ENCODE assay signal across 14 mouse cellular contexts in the genomic region with DNA sequence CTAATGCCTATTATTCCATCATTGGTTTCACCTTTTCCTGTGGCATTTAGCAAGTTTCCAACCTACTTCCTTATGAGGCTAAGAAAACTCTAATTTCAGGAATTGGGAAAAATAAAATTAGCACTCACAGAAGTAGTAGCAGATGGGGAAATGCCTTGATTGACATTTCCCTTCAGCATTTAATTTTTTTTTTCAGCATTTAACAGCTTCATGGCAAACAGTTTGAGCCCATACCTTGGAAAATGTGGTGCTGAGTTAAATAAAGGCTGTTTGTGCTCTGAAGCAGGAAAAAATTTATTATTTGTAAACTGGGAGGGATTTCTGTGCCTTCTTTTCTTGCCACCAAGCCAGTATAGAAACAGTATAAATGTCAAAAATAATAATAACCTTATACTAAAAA.
"Had no signal": no experiment of that assay in that cellular context is flagged by ENCODE, and none has a peak within 500 bp of the region (broad histone marks: within the 10 kb centered on the region; RNA-seq: fewer than 3 reads in every experiment).

No protein-coding gene starts in this region.

- H3K4me1 ChIP-seq: liver, embryonic 13.5 days; midbrain, embryonic 13.5 days had no signal

- ATAC-seq: midbrain, embryonic 13.5 days; midbrain, embryonic 16.5 days had no signal

- DNase-seq: kidney, adult 2 months; kidney, postnatal 25 days; layer of hippocampus, postnatal 36 days; liver, embryonic 13.5 days; lung, adult 2 months; lung, postnatal 14 days; thymus, postnatal 36 days had no signal

- H3K27ac ChIP-seq: kidney, postnatal 0 days; layer of hippocampus, adult 2 months; left cerebral cortex, adult 2 months; liver, embryonic 13.5 days; macrophage; midbrain, embryonic 13.5 days; stomach, postnatal 0 days had no signal

- H3K36me3 ChIP-seq: liver, embryonic 13.5 days had no signal

- H3K4me2 ChIP-seq: liver, embryonic 13.5 days; midbrain, embryonic 13.5 days had no signal

- H3K9me3 ChIP-seq: midbrain, embryonic 13.5 days had no signal

- H3K9ac ChIP-seq: liver, embryonic 13.5 days; midbrain, embryonic 13.5 days had no signal

- H3K4me3 ChIP-seq: layer of hippocampus, adult 2 months; left cerebral cortex, adult 2 months; liver, embryonic 13.5 days; midbrain, embryonic 13.5 days had no signal

- H3K27me3 ChIP-seq: liver, embryonic 13.5 days; midbrain, embryonic 13.5 days had no signal
